Mouse (Mus musculus) midbrain, embryonic 16.5 days (tissue): Measurements from ENCODE around the gene Gpx1. TPM values are rescaled to one million over a fixed set of nuclear protein-coding genes. Genes with fewer than 3 reads are reported as not detected.

Source experiments
- ATAC-seq: fragments of 200-750 bp; cut with Nextera tagmentation; 2 replicates; pipeline ENCODE4 v1.8.0; 2017; ENCODE audit warnings: moderate TSS enrichment
- H3K27ac ChIP-seq: fragments of 300-500 bp; sonication (generic); 2 replicates; pipeline ENCODE4 v1.5.1; 2014; ENCODE audit warnings: mild to moderate bottlenecking, low read length, mixed read lengths
- H3K27me3 ChIP-seq: fragments of 300-500 bp; sonication (generic); 2 replicates; pipeline ENCODE4 v1.6.1; 2014; ENCODE audit warnings: low read depth, low read length, mixed read lengths; ENCODE audit not compliant: control insufficient read depth, insufficient read depth
- H3K36me3 ChIP-seq: fragments of 300-500 bp; sonication (generic); 2 replicates; pipeline ENCODE4 v1.6.1; 2014; ENCODE audit warnings: mild to moderate bottlenecking, low read length, moderate library complexity, mixed read lengths; ENCODE audit not compliant: control insufficient read depth, insufficient read depth
- H3K4me1 ChIP-seq: fragments of 300-500 bp; sonication (generic); 2 replicates; pipeline ENCODE4 v1.6.1; 2014; ENCODE audit warnings: mild to moderate bottlenecking, low read length, mixed read lengths; ENCODE audit not compliant: control insufficient read depth, insufficient read depth
- H3K4me2 ChIP-seq: fragments of 300-500 bp; sonication (generic); 2 replicates; pipeline ENCODE4 v1.6.1; 2014; ENCODE audit warnings: mild to moderate bottlenecking, low read length, mixed read lengths
- H3K4me3 ChIP-seq: fragments of 300-500 bp; sonication (generic); 2 replicates; pipeline ENCODE4 v1.5.1; 2014; ENCODE audit warnings: low read depth, mild to moderate bottlenecking, low read length, moderate library complexity, mixed read lengths
- H3K9ac ChIP-seq: fragments of 300-500 bp; sonication (generic); 2 replicates; pipeline ENCODE4 v1.6.1; 2014; ENCODE audit warnings: low read depth, low read length, mixed read lengths
- H3K9me3 ChIP-seq: fragments of 300-500 bp; sonication (generic); replicated peaks from 2 replicates; pipeline ENCODE4 v1.6.1; 2014; ENCODE audit warnings: mild to moderate bottlenecking, low read length, mixed read lengths; ENCODE audit not compliant: control insufficient read depth, poor library complexity, severe bottlenecking
- WGBS: fragments of 180-500 bp; shearing (Covaris S2); extraction: QIAGEN DNeasy Blood & Tissue Kit; methylation state at CpG from one replicate; pipeline ENCODE4 v1.1.7; 2014; 5-methylcytosine and 5-hydroxymethylcytosine counted together
- polyA plus RNA-seq: library from polyadenylated mRNA; unstranded; fragments of >200 nt; fragmentation: Nextera tagmentation; extraction: Ambion mirVana; gene quantifications from 2 replicates; pipeline ENCODE4 v1.2.1, GENCODE M21; 2015

The Gpx1 gene
- polyA plus RNA-seq, 1 experiment from 2014 or later, result 434 TPM

- Histone ChIP-seq H3K9me3 (no peaks in the 10 kb centered on the region), H3K9ac (no peak overlapping the region), H3K4me2 (no peak overlapping the region), H3K4me3 (no peak overlapping the region), H3K36me3 (peaks cover 9% of the 10 kb centered on the region), H3K27me3 (no peaks in the 10 kb centered on the region), H3K27ac (no peak overlapping the region), H3K4me1 (no peaks in the 10 kb centered on the region)
- no peak for ATAC-seq
- WGBS, result 95% methylated on average over 2 of the region's 2 CpGs
Measured at GRCm38 (mm10) chr9:108325811-108326210, 12.9 kb upstream of the Gpx1 start.

- Histone ChIP-seq H3K9me3 (no peaks in the 10 kb centered on the region), H3K27ac (peak overlapping the region; percentile 80; the same call in 1 of the 2 replicates), H3K27me3 (no peaks in the 10 kb centered on the region), H3K4me2 (no peak overlapping the region), H3K9ac (no peak overlapping the region), H3K36me3 (peaks cover 18% of the 10 kb centered on the region), H3K4me1 (peaks cover 13% of the 10 kb centered on the region), H3K4me3 (no peak overlapping the region)
- ATAC-seq, result no peak
- WGBS, result 67% methylated on average over 10 of the region's 10 CpGs
Measured at GRCm38 (mm10) chr9:108337848-108338550, 704 bp upstream of the Gpx1 start.

GRCm38 (mm10) chr9:108338551-108338885, 185 bp upstream of the Gpx1 start:
- Histone ChIP-seq H3K4me2 (peak overlapping the region; percentile 62), H3K36me3 (peaks cover 15% of the 10 kb centered on the region), H3K27me3 (no peaks in the 10 kb centered on the region), H3K9me3 (no peaks in the 10 kb centered on the region), H3K27ac (peak overlapping the region; percentile 80), H3K4me3 (peak overlapping the region; percentile 56), H3K4me1 (peaks cover 13% of the 10 kb centered on the region), H3K9ac (peak overlapping the region; percentile 76; the same call in 1 of the 2 replicates)
- 35% methylated on average over 6 of the region's 6 CpGs for WGBS
- ATAC-seq, result peak; percentile 18; the same call in 1 of the 2 replicates

GRCm38 (mm10) chr9:108339886-108340257, 1.2 kb downstream of the Gpx1 start:
- H3K36me3 ChIP-seq, result peaks cover 5% of the 10 kb centered on the region
- peak overlapping the region; percentile 76 for H3K9ac ChIP-seq
- no peaks in the 10 kb centered on the region for H3K27me3 ChIP-seq
- peak overlapping the region; percentile 56 for H3K4me3 ChIP-seq
- peak overlapping the region; percentile 62 for H3K4me2 ChIP-seq
- no peak for ATAC-seq
- H3K4me1 ChIP-seq, result peaks cover 13% of the 10 kb centered on the region
- no peaks in the 10 kb centered on the region for H3K9me3 ChIP-seq
- 20% methylated on average over 20 of the region's 20 CpGs for WGBS
- no peak overlapping the region for H3K27ac ChIP-seq

GRCm38 (mm10) chr9:108340258-108341138, 1.8 kb downstream of the Gpx1 start:
- Histone ChIP-seq H3K36me3 (no peaks in the 10 kb centered on the region), H3K27ac (no peak overlapping the region), H3K27me3 (no peaks in the 10 kb centered on the region), H3K4me3 (peak overlapping the region; percentile 56), H3K4me2 (peak overlapping the region; percentile 62), H3K4me1 (peaks cover 13% of the 10 kb centered on the region), H3K9me3 (no peaks in the 10 kb centered on the region), H3K9ac (peak overlapping the region; percentile 76; the same call in 1 of the 2 replicates)
- 66% methylated on average over 10 of the region's 10 CpGs for WGBS
- no peak for ATAC-seq

GRCm38 (mm10) chr9:108341139-108341475, 2.4 kb downstream of the Gpx1 start:
- no peaks in the 10 kb centered on the region for H3K27me3 ChIP-seq
- H3K4me1 ChIP-seq, result peaks cover 13% of the 10 kb centered on the region
- WGBS, result 91% methylated on average over 5 of the region's 5 CpGs
- ATAC-seq, result no peak
- no peak overlapping the region for H3K27ac ChIP-seq
- H3K9ac ChIP-seq, result no peak overlapping the region
- H3K36me3 ChIP-seq, result no peaks in the 10 kb centered on the region
- H3K4me3 ChIP-seq, result no peak overlapping the region
- H3K4me2 ChIP-seq, result no peak overlapping the region
- no peaks in the 10 kb centered on the region for H3K9me3 ChIP-seq

- H3K27ac ChIP-seq, result no peak overlapping the region
- H3K9me3 ChIP-seq, result no peaks in the 10 kb centered on the region
- H3K36me3 ChIP-seq, result no peaks in the 10 kb centered on the region
- no peak for ATAC-seq
- H3K27me3 ChIP-seq, result no peaks in the 10 kb centered on the region
- no peak overlapping the region for H3K9ac ChIP-seq
- no peak overlapping the region for H3K4me2 ChIP-seq
- H3K4me3 ChIP-seq, result no peak overlapping the region
- peaks cover 16% of the 10 kb centered on the region for H3K4me1 ChIP-seq
Measured at GRCm38 (mm10) chr9:108341801-108342200, 3.1 kb downstream of the Gpx1 start.

- H3K4me1 ChIP-seq, result peaks cover 18% of the 10 kb centered on the region
- no peak overlapping the region for H3K27ac ChIP-seq
- no peaks in the 10 kb centered on the region for H3K9me3 ChIP-seq
- no peak overlapping the region for H3K9ac ChIP-seq
- H3K4me3 ChIP-seq, result no peak overlapping the region
- ATAC-seq, result no peak
- 61% methylated on average over 5 of the region's 5 CpGs for WGBS
- no peaks in the 10 kb centered on the region for H3K36me3 ChIP-seq
- H3K27me3 ChIP-seq, result no peaks in the 10 kb centered on the region
- H3K4me2 ChIP-seq, result no peak overlapping the region
Measured at GRCm38 (mm10) chr9:108342301-108342831, 3.7 kb downstream of the Gpx1 start.

GRCm38 (mm10) chr9:108343331-108343730, 4.6 kb downstream of the Gpx1 start:
- Histone ChIP-seq H3K27me3 (no peaks in the 10 kb centered on the region), H3K4me3 (no peak overlapping the region)
- WGBS, result 85% methylated on average over 3 of the region's 3 CpGs

More at GRCm38 (mm10) chr9:108343331-108343730, 4.6 kb downstream of the Gpx1 start:
- Histone ChIP-seq H3K9me3 (no peaks in the 10 kb centered on the region), H3K4me1 (peaks cover 18% of the 10 kb centered on the region), H3K27ac (no peak overlapping the region), H3K4me2 (no peak overlapping the region), H3K36me3 (no peaks in the 10 kb centered on the region), H3K9ac (no peak overlapping the region)
- ATAC-seq, result no peak
